Mouse (Mus musculus): ENCODE results near the gene Adipor2.
"Not testable (repeated sequence)": the region's sequence is repeated elsewhere in the genome, so short reads cannot be mapped to it uniquely, and the experiment has no call there.

GRCm38 (mm10) chr6:119360250-119360649 is 57.3 kb downstream of the Adipor2 start:
- peak; percentile 18; the same call in 1 of the 2 replicates for TF ChIP-seq CTCF (IDR thresholded peaks at IDR 0.05)
- not testable (repeated sequence) for TF ChIP-seq POLR2A, EP300 (IDR thresholded peaks at IDR 0.05; ENCODE audit: insufficient read depth, low read depth, low read length)

All from heart, adult 2 months (tissue).